Mouse (Mus musculus) intestine, postnatal 0 days (tissue): ENCODE data around the gene Ptrh1. TPM values are rescaled to one million over a fixed set of nuclear protein-coding genes. Genes with fewer than 3 reads are reported as not detected.

Experiments used
- ATAC-seq: fragments of 200-750 bp; cut with Nextera tagmentation; 2 replicates; pipeline ENCODE4 v1.8.0; 2017; ENCODE audit warnings: mild to moderate bottlenecking, moderate TSS enrichment, moderate library complexity
- H3K27ac ChIP-seq: fragments of 300-500 bp; sonication (generic); 2 replicates; pipeline ENCODE4 v1.5.1; 2014; ENCODE audit warnings: mild to moderate bottlenecking, low read depth, low read length, moderate library complexity
- H3K27me3 ChIP-seq: fragments of 300-500 bp; sonication (generic); replicated peaks from 2 replicates; pipeline ENCODE4 v1.6.1; 2014; ENCODE audit warnings: low read length, mixed read lengths; ENCODE audit not compliant: control insufficient read depth, insufficient read depth
- H3K36me3 ChIP-seq: fragments of 300-500 bp; sonication (generic); 2 replicates; pipeline ENCODE4 v1.6.1; 2014; ENCODE audit warnings: mild to moderate bottlenecking, moderate library complexity; ENCODE audit not compliant: control insufficient read depth, insufficient read depth
- H3K4me1 ChIP-seq: fragments of 300-500 bp; sonication (generic); replicated peaks from 2 replicates; pipeline ENCODE4 v1.6.1; 2014; ENCODE audit warnings: antibody characterized with exemption, low read length, mixed read lengths; ENCODE audit not compliant: control insufficient read depth, insufficient read depth
- H3K4me2 ChIP-seq: fragments of 300-500 bp; sonication (generic); replicated peaks from 2 replicates; pipeline ENCODE4 v1.6.1; 2014; ENCODE audit warnings: low read depth, mild to moderate bottlenecking, moderate library complexity
- H3K4me3 ChIP-seq: fragments of 300-500 bp; sonication (generic); 2 replicates; pipeline ENCODE4 v1.5.1; 2014; ENCODE audit warnings: low read depth, low read length
- H3K9ac ChIP-seq: fragments of 300-500 bp; sonication (generic); 2 replicates; pipeline ENCODE4 v1.6.1; 2014; ENCODE audit warnings: mild to moderate bottlenecking, low read depth, low read length
- H3K9me3 ChIP-seq: fragments of 300-500 bp; sonication (generic); 2 replicates; pipeline ENCODE4 v1.6.1; 2016; ENCODE audit warnings: mixed run types; ENCODE audit not compliant: control insufficient read depth
- CTCF ChIP-seq: sonication (generic); IDR thresholded peaks from 2 replicates; pipeline ENCODE4 v1.5.1; 2016; ENCODE audit warnings: low read depth, mild to moderate bottlenecking, control low read depth, antibody characterized with exemption, moderate library complexity
- WGBS: fragments of 180-500 bp; shearing (Covaris S2); extraction: QIAGEN DNeasy Blood & Tissue Kit; methylation state at CpG from one replicate; pipeline ENCODE4 v1.1.7; 2014; 5-methylcytosine and 5-hydroxymethylcytosine counted together
- polyA plus RNA-seq: library from polyadenylated mRNA; unstranded; fragments of >200 nt; fragmentation: Nextera tagmentation; extraction: Ambion mirVana; gene quantifications from 2 replicates; pipeline ENCODE4 v1.2.1, GENCODE M21; 2015

The Ptrh1 gene
- polyA plus RNA-seq, 1 experiment from 2014 or later, result 10.5 TPM

- H3K36me3 ChIP-seq, result peaks cover 26% of the 10 kb centered on the region; the same call in 1 of the 2 replicates
- TF ChIP-seq CTCF, result no peak
- no peak overlapping the region for H3K9ac ChIP-seq
- no peak overlapping the region for H3K4me3 ChIP-seq
- whole genome bisulfite sequencing, result 89% methylated on average over 13 of the region's 13 CpGs
- no peak overlapping the region for H3K27ac ChIP-seq
- no peaks in the 10 kb centered on the region for H3K4me1 ChIP-seq
- no peaks in the 10 kb centered on the region for H3K9me3 ChIP-seq
- no peak overlapping the region for H3K4me2 ChIP-seq
- no peak for ATAC-seq
- no peaks in the 10 kb centered on the region for H3K27me3 ChIP-seq
Observed at GRCm38 (mm10) chr2:32795748-32796418, 20.3 kb downstream of the Ptrh1 start.

DNA sequence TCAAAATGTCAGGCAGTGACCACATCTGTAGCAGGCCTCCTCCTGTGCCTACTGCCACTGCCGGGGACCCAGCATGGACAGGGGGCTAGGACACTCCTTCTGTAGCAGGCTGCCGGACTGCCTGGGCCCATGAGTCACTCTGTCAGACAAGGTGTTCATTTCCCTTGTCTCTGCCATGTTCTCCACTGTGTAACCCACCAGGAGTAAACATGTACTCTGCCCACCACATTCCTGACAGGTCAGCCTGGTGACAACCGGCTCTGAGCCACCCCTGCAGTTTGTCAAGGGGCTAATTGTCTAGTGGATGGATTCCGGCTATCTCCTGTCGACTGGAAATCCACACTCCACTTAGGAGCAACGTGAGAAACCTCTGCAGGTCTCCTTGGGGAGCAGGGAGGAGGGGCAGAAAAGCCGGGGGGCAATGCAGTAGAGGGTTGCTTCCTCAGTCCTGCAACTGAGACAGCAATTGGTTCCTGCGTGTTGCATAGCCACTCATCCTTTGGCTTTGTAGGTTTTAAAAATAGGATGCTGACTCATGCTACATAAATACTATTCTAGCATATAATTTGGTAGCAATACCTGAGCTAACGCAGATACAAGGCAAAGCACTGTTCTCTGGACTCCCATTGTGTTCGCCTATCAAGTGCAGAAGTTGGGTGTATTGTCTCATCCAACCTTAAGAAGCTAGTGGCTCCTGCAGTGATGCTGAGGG is 22.8 kb downstream of the Ptrh1 start:
- peaks cover 35% of the 10 kb centered on the region; the same call in 1 of the 2 replicates for H3K36me3 ChIP-seq
- H3K27me3 ChIP-seq, result no peaks in the 10 kb centered on the region
- no peak for ATAC-seq
- no peak overlapping the region for H3K4me3 ChIP-seq
- 56% methylated on average over 10 of the region's 10 CpGs for WGBS
- TF ChIP-seq CTCF, result no peak
- no peak overlapping the region for H3K9ac ChIP-seq
- no peak overlapping the region for H3K27ac ChIP-seq
- H3K4me2 ChIP-seq, result no peak overlapping the region
- no peaks in the 10 kb centered on the region for H3K9me3 ChIP-seq
- H3K4me1 ChIP-seq, result no peaks in the 10 kb centered on the region

- H3K9ac ChIP-seq, result no peak overlapping the region
- H3K9me3 ChIP-seq, result no peaks in the 10 kb centered on the region
- H3K27me3 ChIP-seq, result no peaks in the 10 kb centered on the region
- no peak overlapping the region for H3K4me2 ChIP-seq
- H3K4me3 ChIP-seq, result no peak overlapping the region
- H3K4me1 ChIP-seq, result no peaks in the 10 kb centered on the region
- peak; percentile 85 for ATAC-seq
- 58% methylated on average over 14 of the region's 14 CpGs for WGBS
- no peak for TF ChIP-seq CTCF
- H3K27ac ChIP-seq, result 0 out of 2 replicates have a peak overlapping the region, but pooled peaks have one; percentile 15
- peaks cover 19% of the 10 kb centered on the region; the same call in 1 of the 2 replicates for H3K36me3 ChIP-seq
Observed at GRCm38 (mm10) chr2:32808816-32809566, 33.4 kb downstream of the Ptrh1 start.

GRCm38 (mm10) chr2:32811959-32812358 is 36.4 kb downstream of the Ptrh1 start:
- no peaks in the 10 kb centered on the region for H3K9me3 ChIP-seq
- H3K4me1 ChIP-seq, result no peaks in the 10 kb centered on the region
- TF ChIP-seq CTCF, result no peak
- H3K27ac ChIP-seq, result no peak overlapping the region
- H3K4me3 ChIP-seq, result no peak overlapping the region
- H3K27me3 ChIP-seq, result no peaks in the 10 kb centered on the region
- WGBS, result 75% methylated on average over 8 of the region's 8 CpGs
- no peak overlapping the region for H3K4me2 ChIP-seq
- ATAC-seq, result no peak
- no peak overlapping the region for H3K9ac ChIP-seq
- H3K36me3 ChIP-seq, result peaks cover 15% of the 10 kb centered on the region; the same call in 1 of the 2 replicates

DNA sequence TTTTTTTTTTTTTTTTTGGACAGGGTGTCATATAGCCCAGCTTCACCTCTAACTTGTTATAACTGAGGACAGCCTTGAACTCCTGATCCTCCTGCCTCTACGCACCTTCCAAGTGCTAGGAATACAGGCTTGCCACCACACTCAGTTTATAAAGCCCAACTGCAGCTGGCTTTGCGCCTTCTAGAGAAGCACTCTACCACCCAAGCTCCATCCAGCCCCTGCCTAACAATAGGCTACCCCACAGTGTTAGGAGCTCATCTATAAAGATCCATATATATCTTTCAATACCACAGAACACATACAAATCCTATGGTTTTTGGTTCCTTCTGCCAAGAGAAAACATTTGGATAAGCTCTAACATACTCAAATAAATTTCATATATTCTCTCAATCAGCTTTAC is 40.9 kb downstream of the Ptrh1 start:
- TF ChIP-seq CTCF, result no peak
- Histone ChIP-seq H3K9me3 (no peaks in the 10 kb centered on the region), H3K27ac (no peak overlapping the region), H3K9ac (no peak overlapping the region), H3K27me3 (no peaks in the 10 kb centered on the region), H3K4me1 (no peaks in the 10 kb centered on the region), H3K4me2 (no peak overlapping the region), H3K36me3 (peaks cover 3% of the 10 kb centered on the region; the same call in 1 of the 2 replicates), H3K4me3 (no peak overlapping the region)
- WGBS, result 95% methylated on average over 2 of the region's 2 CpGs
- ATAC-seq, result no peak
